Mouse (Mus musculus): Measurements from ENCODE around the gene Tcl1b1. TPM values are rescaled to one million over a fixed set of nuclear protein-coding genes. Genes with fewer than 3 reads are reported as not detected.

The Tcl1b1 gene
- not detected in 2 replicates for polyA plus RNA-seq (2012; rRNA removed)

GRCm38 (mm10) chr12:105159390-105159789 is at the start of gene Tcl1b1:
TSS of gene Tcl1b1 (plus strand) at chr12:105159690.

GRCm38 (mm10) chr12:105145714-105146113 is 13.8 kb upstream of the Tcl1b1 start, which contains the start of gene Tcl1b2:
TSS of gene Tcl1b2 (plus strand) at chr12:105146014.

GRCm38 (mm10) chr12:105176044-105176443 is 16.6 kb downstream of the Tcl1b1 start, which contains the start of gene Tcl1b5:
TSS of gene Tcl1b5 (plus strand) at chr12:105176344.

GRCm38 (mm10) chr12:105190743-105191142 is 31.3 kb downstream of the Tcl1b1 start, which contains the start of gene Tcl1b3:
TSS of gene Tcl1b3 (plus strand) at chr12:105191043.

GRCm38 (mm10) chr12:105201657-105202056 is 42.2 kb downstream of the Tcl1b1 start, which contains the start of gene Tcl1b4:
TSS of gene Tcl1b4 (plus strand) at chr12:105201957.

Other genes starting within 250 kb of the Tcl1b1 start
- 0.56 and 0.66 TPM in 2 replicates for gene Syne3, start 149.9 kb upstream of the Tcl1b1 start, polyA plus RNA-seq (2012; rRNA removed)
- 21.5 and 31.0 TPM in 2 replicates for gene Glrx5, start 127.0 kb upstream of the Tcl1b1 start, polyA plus RNA-seq (2012; rRNA removed)
- gene Tcl1b2, start 13.7 kb upstream of the Tcl1b1 start, polyA plus RNA-seq (2012; rRNA removed) = not detected in 2 replicates
- not detected in 2 replicates for gene Tcl1b5, start 16.7 kb downstream of the Tcl1b1 start, polyA plus RNA-seq (2012; rRNA removed)
- gene Tcl1b3, start 31.4 kb downstream of the Tcl1b1 start, polyA plus RNA-seq (2012; rRNA removed) = not detected in 2 replicates
- gene Tcl1b4, start 42.3 kb downstream of the Tcl1b1 start, polyA plus RNA-seq (2012; rRNA removed) = not detected in 2 replicates
- gene Tcl1, start 63.1 kb downstream of the Tcl1b1 start, polyA plus RNA-seq (2012; rRNA removed) = not detected in 2 replicates
- not detected in 2 replicates for gene Tunar, start 174.2 kb downstream of the Tcl1b1 start, polyA plus RNA-seq (2012; rRNA removed)